Mouse (Mus musculus) MEL (cell line): Measurements from ENCODE around the gene Nectin2. TPM values are rescaled to one million over a fixed set of nuclear protein-coding genes. Genes with fewer than 3 reads are reported as not detected.

Source experiments
- DNase-seq: peaks from one replicate; pipeline ENCODE4 v3.0.0; 2011; ENCODE audit warnings: low read depth, low spot score
- H3K27ac ChIP-seq: 2 replicates; pipeline ENCODE4 v1.5.1; 2012; ENCODE audit warnings: low read depth, mild to moderate bottlenecking, control low read depth, low read length, moderate library complexity; ENCODE audit not compliant: control insufficient read depth
- H3K27me3 ChIP-seq, 2 experiments: fragments of 150-350 bp in 1 of 2; sonication (generic) in 1 of 2; 2 replicates each; pipeline ENCODE4 v1.6.1; 2012; ENCODE audit warnings: low read length in 2 of 2, mild to moderate bottlenecking in 2 of 2, improper control_type of control experiment in 1 of 2, moderate library complexity in 1 of 2; ENCODE audit not compliant: insufficient read depth in 2 of 2, control insufficient read depth in 1 of 2
- H3K36me3 ChIP-seq, 2 experiments: 2 replicates each; pipeline ENCODE4 v1.6.1; 2012 to 2014; ENCODE audit warnings: low read length in 2 of 2, improper control_type of control experiment in 1 of 2, inconsistent platforms in 1 of 2, mild to moderate bottlenecking in 1 of 2; ENCODE audit not compliant: insufficient read depth in 2 of 2, control insufficient read depth in 1 of 2
- H3K4me1 ChIP-seq, 2 experiments: fragments of 150-350 bp in 1 of 2; sonication (generic) in 1 of 2; 2 replicates each; pipeline ENCODE4 v1.6.1; 2012; ENCODE audit warnings: low read length in 2 of 2, improper control_type of control experiment in 1 of 2, mild to moderate bottlenecking in 1 of 2; ENCODE audit not compliant: insufficient read depth in 2 of 2, control insufficient read depth in 1 of 2
- H3K4me3 ChIP-seq, 2 experiments: fragments of 150-350 bp in 1 of 2; sonication (generic) in 1 of 2; 2 replicates each; pipeline ENCODE4 v1.5.1; 2012; ENCODE audit warnings: low read depth in 2 of 2, low read length in 2 of 2, mild to moderate bottlenecking in 2 of 2, moderate library complexity in 2 of 2, control low read depth in 1 of 2, improper control_type of control experiment in 1 of 2; ENCODE audit not compliant: control insufficient read depth in 1 of 2, insufficient read depth in 1 of 2
- H3K79me2 ChIP-seq: 2 replicates; pipeline ENCODE4 v1.6.1; 2012; ENCODE audit warnings: mild to moderate bottlenecking, low read length, moderate library complexity; ENCODE audit not compliant: control insufficient read depth, poor library complexity, insufficient read depth
- H3K9ac ChIP-seq: 2 replicates; pipeline ENCODE4 v1.6.1; 2012; ENCODE audit warnings: low read depth, mild to moderate bottlenecking, control low read depth, low read length, moderate library complexity; ENCODE audit not compliant: control insufficient read depth, poor library complexity, severe bottlenecking
- H3K9me3 ChIP-seq: fragments of 150-350 bp; sonication (generic); replicated peaks from 2 replicates; pipeline ENCODE4 v1.6.1; 2012; ENCODE audit warnings: mild to moderate bottlenecking, low read length, improper control_type of control experiment, moderate library complexity; ENCODE audit not compliant: insufficient read depth
- CTCF ChIP-seq, 3 experiments: IDR thresholded peaks in 2 of 3; conservative IDR thresholded peaks in 1 of 3; 2 replicates each; pipeline ENCODE4 v1.5.1; 2011 to 2012; ENCODE audit warnings: low read length in 3 of 3, low read depth in 2 of 3, mild to moderate bottlenecking in 2 of 3, improper control_type of control experiment in 1 of 3, inconsistent platforms in 1 of 3, mixed read lengths in 1 of 3, moderate library complexity in 1 of 3; ENCODE audit not compliant: control insufficient read depth in 1 of 3, insufficient read depth in 1 of 3, poor library complexity in 1 of 3, severe bottlenecking in 1 of 3
- E2F4 ChIP-seq: IDR thresholded peaks from 2 replicates; pipeline ENCODE4 v1.6.1; 2011; ENCODE audit warnings: low read depth, low read length, improper control_type of control experiment, borderline replicate concordance
- EP300 ChIP-seq, 2 experiments: IDR thresholded peaks; 2 replicates each; pipeline ENCODE4 v1.6.1; 2011; ENCODE audit warnings: improper control_type of control experiment in 2 of 2, low read length in 2 of 2, low read depth in 1 of 2, mild to moderate bottlenecking in 1 of 2
- JUND ChIP-seq: IDR thresholded peaks from 2 replicates; pipeline ENCODE4 v1.6.1; 2011; ENCODE audit warnings: low read depth, mild to moderate bottlenecking, improper control_type of control experiment, low read length
- MAX ChIP-seq: IDR thresholded peaks from 2 replicates; pipeline ENCODE4 v1.6.1; 2011; ENCODE audit warnings: low read length, improper control_type of control experiment
- MAZ ChIP-seq: IDR thresholded peaks from 2 replicates; pipeline ENCODE4 v1.6.1; 2012; ENCODE audit warnings: low read depth, mild to moderate bottlenecking, inconsistent platforms, low read length, improper control_type of control experiment
- MYC ChIP-seq: IDR thresholded peaks from 2 replicates; pipeline ENCODE4 v1.6.1; 2011; ENCODE audit warnings: low read depth, mild to moderate bottlenecking, low read length, improper control_type of control experiment, moderate library complexity
- POLR2A ChIP-seq, 2 experiments: IDR thresholded peaks; 2 replicates each; pipeline ENCODE4 v1.6.1; 2011 to 2012; ENCODE audit warnings: low read length in 2 of 2, mild to moderate bottlenecking in 2 of 2, control low read depth in 1 of 2, improper control_type of control experiment in 1 of 2, low read depth in 1 of 2, moderate library complexity in 1 of 2; ENCODE audit not compliant: control insufficient read depth in 1 of 2, insufficient read depth in 1 of 2, poor library complexity in 1 of 2
- RAD21 ChIP-seq: IDR thresholded peaks from 2 replicates; pipeline ENCODE4 v1.6.1; 2011; ENCODE audit warnings: mild to moderate bottlenecking, low read depth, low read length, improper control_type of control experiment
- RCOR1 ChIP-seq: IDR thresholded peaks from 2 replicates; pipeline ENCODE4 v1.6.1; 2012; ENCODE audit warnings: low read depth, mild to moderate bottlenecking, inconsistent platforms, low read length, improper control_type of control experiment
- SIN3A ChIP-seq: IDR thresholded peaks from 2 replicates; pipeline ENCODE4 v1.6.1; 2012; ENCODE audit warnings: low read length, improper control_type of control experiment, inconsistent platforms
- SMC3 ChIP-seq: IDR thresholded peaks from 2 replicates; pipeline ENCODE4 v1.6.1; 2011; ENCODE audit warnings: low read depth, low read length, improper control_type of control experiment
- TBP ChIP-seq: IDR thresholded peaks from 2 replicates; pipeline ENCODE4 v1.8.0; 2011; ENCODE audit warnings: low read depth, low read length, improper control_type of control experiment
- USF2 ChIP-seq, 2 experiments: IDR thresholded peaks; 2 replicates each; pipeline ENCODE4 v1.6.1; 2011 to 2012; ENCODE audit warnings: improper control_type of control experiment in 2 of 2, low read length in 2 of 2, borderline replicate concordance in 1 of 2, inconsistent platforms in 1 of 2, low read depth in 1 of 2, mild to moderate bottlenecking in 1 of 2; ENCODE audit not compliant: insufficient read depth in 1 of 2
- ZC3H11A ChIP-seq: IDR thresholded peaks from 2 replicates; pipeline ENCODE4 v1.6.1; 2012; ENCODE audit warnings: low read depth, mild to moderate bottlenecking, inconsistent platforms, low read length, improper control_type of control experiment
- polyA plus RNA-seq, 2 experiments: library from polyadenylated mRNA; stranded (reverse) in 1 of 2; unstranded in 1 of 2; fragments of >175 nt in 1 of 2; fragments of >200 nt in 1 of 2; gene quantifications; 2 replicates each; pipeline versions ENCODE4 v1.2.1 to v1.2.4; 2012; ENCODE audit warnings: low replicate concordance in 2 of 2, low read depth in 1 of 2; ENCODE audit not compliant: insufficient read length in 2 of 2, insufficient read depth in 1 of 2, missing spikeins in 1 of 2
- total RNA-seq: library from RNA; depleted of rRNA; stranded (reverse); fragments of 300-350 nt; gene quantifications from 2 replicates; pipeline ENCODE4 v1.2.3, GENCODE M21; 2012

The Nectin2 gene
- total and polyA plus RNA-seq, 3 experiments = 6.9 to 25.6 TPM; not detected in 1

DNA sequence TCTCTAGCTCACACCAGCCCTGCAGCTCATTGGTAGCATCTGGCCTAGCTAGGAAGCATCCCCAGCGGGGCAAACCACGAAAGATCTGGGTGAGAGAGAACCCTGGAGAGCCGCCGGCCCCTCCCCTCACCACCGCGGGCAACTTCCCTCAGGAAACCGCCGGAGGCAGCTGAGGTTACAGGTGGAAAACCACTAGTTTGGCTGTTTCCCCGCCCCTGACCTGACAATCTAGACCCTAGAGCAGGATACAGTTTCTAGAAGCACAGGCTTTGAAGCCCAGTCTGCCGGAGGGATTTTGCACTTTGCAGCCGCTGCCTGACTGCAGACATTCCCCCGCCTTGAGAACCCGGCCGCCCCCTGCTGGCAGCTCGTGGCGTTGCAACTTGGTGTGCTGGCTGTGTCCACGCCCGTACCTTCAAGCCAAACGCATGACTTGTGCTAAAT lies 39.6 kb upstream of the Nectin2 start:
- Histone ChIP-seq H3K36me3 (no peaks in the 10 kb centered on the region; a peak in 1 of 4 replicates), H3K27me3 (no peaks in the 10 kb centered on the region), H3K9me3 (no peaks in the 10 kb centered on the region), H3K79me2 (no peaks in the 10 kb centered on the region), H3K4me3 (peak overlapping the region; percentile 48 to 56), H3K9ac (peak overlapping the region; percentile 45), H3K4me1 (peaks cover 0 to 5% of the 10 kb centered on the region in 2 experiments; a peak in 2 of 4 replicates), H3K27ac (no peak overlapping the region)
- TF ChIP-seq POLR2A (IDR thresholded peaks at IDR 0.05; ENCODE audit: control insufficient read depth in 1 of 2, insufficient read depth in 1 of 2, low read depth in 1 of 2, low read length in 2 of 2, poor library complexity in 1 of 2) (peak in 1 of 2 experiments; percentile 30; a peak in 1 of 4 replicates), ZC3H11A (peak; percentile 62), MAX (peak; percentile 22; the same call in 1 of the 2 replicates), MAZ (peak; percentile 81), SIN3A (0 out of 2 replicates have a peak, but pooled peaks have one; percentile 54), SMC3 (peak; percentile 94), E2F4 (no peak), CTCF (IDR thresholded peaks at IDR 0.05 in 2 of 3, conservative IDR thresholded peaks at IDR 0.05 in 1 of 3; ENCODE audit: control insufficient read depth in 1 of 3, insufficient read depth in 1 of 3, low read depth in 2 of 3, low read length in 3 of 3, poor library complexity in 1 of 3, severe bottlenecking in 1 of 3) (peak; percentile 92 to 97 (median 94)), EP300 (IDR thresholded peaks at IDR 0.05; ENCODE audit: low read depth in 1 of 2, low read length in 2 of 2) (no peak), RAD21 (peak; percentile 68), RCOR1 (no peak)
- DNase-seq = peak; percentile 90

DNA sequence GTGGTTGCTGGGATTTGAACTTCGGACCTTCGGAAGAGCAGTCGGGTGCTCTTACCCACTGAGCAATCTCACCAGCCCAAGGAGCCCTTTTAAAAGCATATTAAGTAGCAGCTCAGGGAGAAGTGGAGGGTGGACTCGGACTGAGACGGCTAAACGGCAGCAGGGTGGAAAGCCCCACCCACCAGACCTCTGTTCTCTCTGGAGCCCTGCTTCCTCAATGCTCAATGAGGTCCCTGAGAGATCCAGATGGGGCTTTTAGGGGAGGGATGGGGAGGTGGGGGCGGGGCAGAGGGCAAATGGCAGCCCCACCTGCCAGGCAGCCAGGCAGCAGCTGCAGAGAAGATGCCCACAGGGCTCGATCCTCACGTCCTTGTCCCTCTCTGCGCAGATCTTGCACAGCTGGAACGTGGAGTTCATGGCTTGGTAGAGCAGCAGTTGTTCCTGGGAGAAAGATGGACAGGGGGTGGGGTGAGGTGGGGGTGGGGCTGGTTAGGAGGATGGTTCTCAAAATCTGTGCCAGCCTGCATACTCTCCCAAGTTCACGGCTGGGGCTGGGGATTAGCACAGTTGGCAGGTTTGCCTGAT lies 35.7 kb upstream of the Nectin2 start:
- H3K27me3 ChIP-seq = no peaks in the 10 kb centered on the region
- H3K36me3 ChIP-seq = no peaks in the 10 kb centered on the region; a peak in 1 of 4 replicates
- H3K9me3 ChIP-seq = no peaks in the 10 kb centered on the region
- no peak overlapping the region for H3K27ac ChIP-seq
- no peaks in the 10 kb centered on the region for H3K79me2 ChIP-seq
- H3K4me3 ChIP-seq = no peak overlapping the region
- TF ChIP-seq USF2 (IDR thresholded peaks at IDR 0.05; ENCODE audit: borderline replicate concordance in 1 of 2, insufficient read depth in 1 of 2, low read depth in 1 of 2, low read length in 2 of 2) (no peak), RCOR1 (no peak), SIN3A (no peak), MYC (no peak), TBP (no peak), MAZ (no peak), JUND (no peak)
- no peak for DNase-seq
- peaks cover 0 to 5% of the 10 kb centered on the region in 2 experiments; a peak in 2 of 4 replicates for H3K4me1 ChIP-seq
- no peak overlapping the region for H3K9ac ChIP-seq
